Comparison of ENCODE assay signal across 9 mouse cellular contexts in the genomic region with DNA sequence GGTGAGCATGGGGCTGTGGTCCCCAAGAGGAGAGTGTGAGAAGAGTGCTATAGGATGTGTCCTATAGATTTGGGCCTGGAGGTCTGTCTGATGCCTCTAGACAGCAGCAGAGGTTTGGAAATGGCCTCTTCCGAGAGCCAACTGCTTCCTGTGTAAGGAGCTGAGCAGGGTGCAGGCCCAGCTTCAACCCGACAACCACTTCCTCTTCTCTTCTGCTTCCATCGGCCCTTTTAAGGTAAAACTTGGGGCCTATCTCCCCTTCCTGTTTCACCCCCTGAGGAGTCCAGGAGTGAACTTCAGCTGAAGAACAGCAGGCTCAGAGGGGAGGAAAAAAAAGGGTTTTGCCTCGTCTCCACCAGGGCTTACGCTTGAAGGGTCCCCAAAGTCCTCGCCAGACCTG. TPM values are rescaled to one million over a fixed set of nuclear protein-coding genes. Genes with fewer than 3 reads are reported as not detected.
DNase-seq lines count a peak whose midpoint lies in the region; ATAC-seq and TF ChIP-seq lines count a peak whose summit lies in the region.
"Had no signal": no experiment of that assay in that cellular context is flagged by ENCODE, and none has a peak within 500 bp of the region (broad histone marks: within the 10 kb centered on the region; RNA-seq: fewer than 3 reads in every experiment).

No protein-coding gene starts in this region.

- no peak for TF ChIP-seq CTCF in hindbrain, postnatal 0 days (IDR thresholded peaks at IDR 0.05; ENCODE audit: low read depth)

- no peaks in the 10 kb centered on the region for H3K9me3 ChIP-seq in heart, embryonic 13.5 days
- H3K9me3 ChIP-seq in hindbrain, postnatal 0 days (ENCODE audit: low read length) = no peaks in the 10 kb centered on the region

- intact Hi-C loops in heart, postnatal 14 days (cut with DNase I) = no loop called here

- no peak overlapping the region for H3K27ac ChIP-seq in heart, embryonic 13.5 days (replicated peaks)
- no peak overlapping the region for H3K27ac ChIP-seq in hindbrain, postnatal 0 days

- H3K4me1 ChIP-seq in heart, embryonic 13.5 days = peaks cover 21% of the 10 kb centered on the region
- peaks cover 19% of the 10 kb centered on the region for H3K4me1 ChIP-seq in hindbrain, postnatal 0 days (ENCODE audit: insufficient read depth, low read length)

- 66% methylated on average over 6 of the region's 6 CpGs for WGBS in heart, embryonic 13.5 days
- 79% methylated on average over 6 of the region's 6 CpGs for WGBS in hindbrain, postnatal 0 days

- DNase-seq in heart, postnatal 14 days = no peak
- DNase-seq in CD8-positive naive resting alpha-beta T cell, adult 2 months (ENCODE audit: low read depth in 2 of 2, low spot score in 2 of 2) = peak; percentile 75 to 76
- DNase-seq in hindbrain, postnatal 0 days (ENCODE audit: low spot score) = no peak
- DNase-seq in natural killer cell, adult 2 months (ENCODE audit: low spot score in 2 of 2) = peak; percentile 69 to 78
- DNase-seq in embryo, embryonic 10 days (ENCODE audit: low spot score) = no peak
- no peak for DNase-seq in adrenal gland, adult 2 months
- DNase-seq in Muller cell, postnatal 12 days (ENCODE audit: inconsistent ontology term) = no peak
- DNase-seq: lung, embryonic 14.5 days had no signal

- 0 out of 2 replicates have a peak overlapping the region, but pooled peaks have one; percentile 16 for H3K9ac ChIP-seq in heart, embryonic 13.5 days
- H3K9ac ChIP-seq in hindbrain, postnatal 0 days (replicated peaks; ENCODE audit: low read length) = peak overlapping the region; percentile 81
- H3K9ac ChIP-seq: lung, embryonic 14.5 days had no signal

- no peak for ATAC-seq in heart, embryonic 13.5 days (ENCODE audit: extremely low read depth, insufficient number of reproducible peaks, low FRiP score, low TSS enrichment)
- no peak for ATAC-seq in hindbrain, postnatal 0 days

- H3K27me3 ChIP-seq in heart, embryonic 13.5 days (replicated peaks) = peaks cover 51% of the 10 kb centered on the region
- no peaks in the 10 kb centered on the region for H3K27me3 ChIP-seq in hindbrain, postnatal 0 days (ENCODE audit: insufficient read depth, low read length)

- no peak overlapping the region for H3K4me3 ChIP-seq in heart, embryonic 13.5 days
- H3K4me3 ChIP-seq in hindbrain, postnatal 0 days (ENCODE audit: low read length) = peak overlapping the region; percentile 72; the same call in 1 of the 2 replicates

- H3K4me2 ChIP-seq in heart, embryonic 13.5 days = no peak overlapping the region
- peak overlapping the region; percentile 74 for H3K4me2 ChIP-seq in hindbrain, postnatal 0 days (ENCODE audit: low read depth, low read length)

- 0 out of 2 replicates have a peak, but pooled peaks cover under 1% of the 10 kb centered on the region for H3K36me3 ChIP-seq in heart, embryonic 13.5 days
- peaks cover 10% of the 10 kb centered on the region; the same call in 1 of the 2 replicates for H3K36me3 ChIP-seq in hindbrain, postnatal 0 days (ENCODE audit: insufficient read depth, low read length)

RNA-seq across cellular contexts. Expression of a gene that starts 5.2 kb away (rescaled TPM):
- polyA plus RNA-seq in heart, embryonic 13.5 days (2015; fragmentation: Nextera tagmentation; extraction: Ambion mirVana) = 11.8 and 16.6 TPM in 2 replicates
- total RNA-seq in heart, postnatal 14 days (2021) = 10 to 100 TPM in 1 of 2 experiments, 1 to 10 TPM in 1; 8.8 to 28.1 TPM
- total RNA-seq in hindbrain, postnatal 0 days (2014; rRNA removed) = 113 and 150 TPM in 2 replicates
- polyA plus RNA-seq in hindbrain, postnatal 0 days (2015; fragmentation: Nextera tagmentation; extraction: Ambion mirVana) = 88.1 and 93.7 TPM in 2 replicates
- 10 to 100 TPM; 11.6 to 24.3 TPM for total RNA-seq in adrenal gland, adult 2 months (2021)
- 49.5 and 67.1 TPM in 2 replicates for polyA plus RNA-seq in adrenal gland, adult 2 months (2012; rRNA removed)

RNA-seq across cellular contexts. Expression of a gene that starts 6.8 kb away (rescaled TPM):
- 6.9 and 7.1 TPM in 2 replicates for polyA plus RNA-seq in heart, embryonic 13.5 days (2015; fragmentation: Nextera tagmentation; extraction: Ambion mirVana)
- 1 to 10 TPM; 5.7 to 7.7 TPM for total RNA-seq in heart, postnatal 14 days (2021)
- 17.0 and 17.6 TPM in 2 replicates for total RNA-seq in hindbrain, postnatal 0 days (2014; rRNA removed)
- 8.6 and 9.3 TPM in 2 replicates for polyA plus RNA-seq in hindbrain, postnatal 0 days (2015; fragmentation: Nextera tagmentation; extraction: Ambion mirVana)
- 10 to 100 TPM; 11.3 to 13.5 TPM for total RNA-seq in adrenal gland, adult 2 months (2021)
- 35.0 and 35.7 TPM in 2 replicates for polyA plus RNA-seq in adrenal gland, adult 2 months (2012; rRNA removed)

RNA-seq across cellular contexts. Expression of a gene that starts 7.2 kb away (rescaled TPM):
- polyA plus RNA-seq in heart, embryonic 13.5 days (2015; fragmentation: Nextera tagmentation; extraction: Ambion mirVana) = 109 and 124 TPM in 2 replicates
- 10 to 100 TPM; 49.2 to 51.2 TPM for total RNA-seq in heart, postnatal 14 days (2021)
- 67.1 and 122 TPM in 2 replicates for total RNA-seq in hindbrain, postnatal 0 days (2014; rRNA removed)
- 164 and 172 TPM in 2 replicates for polyA plus RNA-seq in hindbrain, postnatal 0 days (2015; fragmentation: Nextera tagmentation; extraction: Ambion mirVana)
- total RNA-seq in adrenal gland, adult 2 months (2021) = 100 to 1,000 TPM; 101 to 104 TPM
- polyA plus RNA-seq in adrenal gland, adult 2 months (2012; rRNA removed) = 44.1 and 48.7 TPM in 2 replicates

RNA-seq across cellular contexts. Expression of a gene that starts 26.1 kb away (rescaled TPM):
- 5.8 and 6.2 TPM in 2 replicates for polyA plus RNA-seq in heart, embryonic 13.5 days (2015; fragmentation: Nextera tagmentation; extraction: Ambion mirVana)
- total RNA-seq in heart, postnatal 14 days (2021) = 10 to 100 TPM; 38.6 to 43.2 TPM
- total RNA-seq in hindbrain, postnatal 0 days (2014; rRNA removed) = 22.1 and 34.8 TPM in 2 replicates
- polyA plus RNA-seq in hindbrain, postnatal 0 days (2015; fragmentation: Nextera tagmentation; extraction: Ambion mirVana) = 19.4 and 22.4 TPM in 2 replicates
- 10 to 100 TPM; 48.1 to 52.7 TPM for total RNA-seq in adrenal gland, adult 2 months (2021)
- 29.3 and 34.3 TPM in 2 replicates for polyA plus RNA-seq in adrenal gland, adult 2 months (2012; rRNA removed)

RNA-seq across cellular contexts. Expression of a gene that starts 53.2 kb away (rescaled TPM):
- polyA plus RNA-seq in heart, embryonic 13.5 days (2015; fragmentation: Nextera tagmentation; extraction: Ambion mirVana) = 27.7 and 28.8 TPM in 2 replicates
- total RNA-seq in heart, postnatal 14 days (2021) = 10 to 100 TPM; 24.6 to 28.6 TPM
- 35.1 and 36.3 TPM in 2 replicates for total RNA-seq in hindbrain, postnatal 0 days (2014; rRNA removed)
- 47.0 and 49.9 TPM in 2 replicates for polyA plus RNA-seq in hindbrain, postnatal 0 days (2015; fragmentation: Nextera tagmentation; extraction: Ambion mirVana)
- total RNA-seq in adrenal gland, adult 2 months (2021) = 10 to 100 TPM; 39.9 to 49.7 TPM
- polyA plus RNA-seq in adrenal gland, adult 2 months (2012; rRNA removed) = 64.5 and 74.4 TPM in 2 replicates

Comparison
In these comparisons a context has a peak if more than half of its experiments do, and no peak if none do; other contexts are left out.
1. DNase-seq: peak in CD8-positive naive resting alpha-beta T cell, adult 2 months (2 of 2) and natural killer cell, adult 2 months (2 of 2); none in heart, postnatal 14 days (0 of 2), hindbrain, postnatal 0 days (single experiment), embryo, embryonic 10 days (single experiment), adrenal gland, adult 2 months (single experiment) and Muller cell, postnatal 12 days (single experiment).